Mouse (Mus musculus) erythroid progenitor cell, adult 5-6 weeks (primary cell): ENCODE data around the gene Plcg2. TPM values are rescaled to one million over a fixed set of nuclear protein-coding genes. Genes with fewer than 3 reads are reported as not detected.

ENCODE experiments used
- ATAC-seq: replicated peaks from 2 replicates; pipeline ENCODE4 v1.8.0; 2016; ENCODE audit warnings: moderate number of reproducible peaks, mild to moderate bottlenecking, moderate TSS enrichment, inconsistent platforms; ENCODE audit not compliant: poor library complexity, low FRiP score, severe bottlenecking
- total RNA-seq, 2 experiments: library from RNA; stranded (forward) in 1 of 2; stranded (reverse) in 1 of 2; fragments of 150-400 nt in 1 of 2; fragments of 186-747, 209-891 nt in 1 of 2; gene quantifications; 2 replicates each; pipeline versions ENCODE4 v1.2.3 to v1.2.4; 2015 to 2017; ENCODE audit warnings: low replicate concordance in 2 of 2

The Plcg2 gene
- total RNA-seq (2015; ENCODE audit: low replicate concordance) (5.4 and 16.8 TPM in 2 replicates), total RNA-seq (2017; ENCODE audit: low replicate concordance) (8.5 and 13.3 TPM in 2 replicates)

- ATAC-seq = no peak
These were observed at the start of gene Plcg2 for GRCm38 (mm10) chr8:117498179-117498914. Plcg2 (plus strand) TSS chr8:117498291.

DNA sequence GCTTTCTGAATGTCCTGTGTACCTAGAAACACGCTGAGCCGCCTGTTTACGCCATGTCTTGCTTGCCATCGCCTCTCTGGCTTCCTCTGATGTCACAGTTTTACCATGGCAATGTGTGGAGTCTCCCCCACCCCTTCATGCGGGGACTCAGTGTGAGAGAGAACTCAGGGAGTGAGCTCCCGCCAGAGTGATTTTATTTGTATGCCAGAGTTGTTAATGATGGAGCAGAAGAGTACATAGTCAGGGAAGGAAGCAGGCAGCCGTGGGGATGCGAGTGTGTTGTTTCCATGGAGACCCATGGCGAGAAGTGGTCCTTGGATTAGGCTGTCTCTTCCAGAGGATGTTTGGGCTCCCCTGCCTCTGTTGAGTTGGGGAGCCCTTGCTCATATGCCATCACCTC is 47.0 kb upstream of the Plcg2 start:
- ATAC-seq = no peak

GRCm38 (mm10) chr8:117453974-117454373 is 44.1 kb upstream of the Plcg2 start:
- ATAC-seq = no peak

- no peak for ATAC-seq
These were observed 43.5 kb upstream of the Plcg2 start for GRCm38 (mm10) chr8:117454516-117455116.

DNA sequence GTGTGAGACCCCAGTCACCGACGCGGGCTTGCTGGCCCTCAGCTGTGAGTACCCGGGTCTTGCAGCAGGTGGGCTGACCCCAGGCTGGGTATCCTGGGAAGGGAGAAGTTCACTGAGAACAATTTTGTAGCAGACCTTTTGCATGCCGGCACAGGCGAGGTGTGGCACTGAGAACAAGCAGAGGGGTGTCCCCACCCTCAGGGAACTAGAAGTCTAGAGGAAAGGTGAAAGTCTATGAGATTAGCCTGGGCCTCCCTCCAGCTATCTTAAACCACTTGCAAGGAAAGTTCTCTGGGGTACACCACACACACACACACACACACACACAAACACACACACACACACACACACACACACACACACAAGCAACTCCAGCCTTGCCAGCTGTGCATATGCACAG is 42.4 kb upstream of the Plcg2 start:
- no peak for ATAC-seq

DNA sequence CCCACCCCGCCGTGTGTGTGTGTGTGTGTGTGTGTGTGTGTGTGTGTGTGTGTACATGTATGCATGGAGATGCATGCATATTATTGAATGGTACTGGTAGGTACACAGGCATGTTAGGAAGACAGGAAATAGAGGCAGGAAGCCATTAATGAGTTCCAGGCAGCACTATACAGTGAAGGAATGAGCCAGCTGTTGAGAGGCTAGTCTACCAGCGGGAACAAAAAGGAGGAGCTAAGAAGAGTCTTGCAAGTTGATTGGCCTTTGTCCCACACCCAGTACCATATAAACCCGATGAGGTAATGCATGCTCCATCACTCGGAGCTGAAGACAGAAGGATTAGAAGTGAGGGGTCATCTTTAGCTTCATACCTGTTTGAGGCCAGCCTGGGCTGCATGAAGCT is 39.7 kb upstream of the Plcg2 start:
- ATAC-seq = no peak

DNA sequence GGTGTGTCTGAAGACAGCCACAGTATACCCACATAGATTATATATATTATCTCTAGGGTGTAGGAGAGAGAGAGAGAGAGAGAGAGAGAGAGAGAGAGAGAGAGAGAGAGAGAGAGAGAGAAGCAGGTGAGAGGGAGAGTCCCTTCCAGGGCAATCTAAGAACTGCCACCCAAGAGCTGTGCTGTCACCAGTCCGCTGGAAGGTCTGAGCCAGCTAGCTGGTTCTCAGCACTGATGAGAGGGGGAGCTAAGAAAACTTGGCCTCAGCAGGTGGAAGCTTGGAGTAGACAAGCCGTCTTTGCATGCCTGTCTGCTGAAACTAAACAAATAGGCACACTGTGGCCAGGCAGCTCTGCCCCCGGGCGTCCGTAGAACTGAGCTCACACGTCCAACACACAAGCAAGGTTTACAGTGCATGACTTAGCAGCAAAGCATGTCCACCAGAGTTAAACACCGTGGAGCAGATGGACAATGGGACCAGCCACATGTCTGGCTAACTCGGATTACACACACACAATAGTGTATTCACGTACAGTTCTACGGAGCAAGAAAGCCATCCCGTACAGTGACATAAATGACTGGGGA is 35.3 kb upstream of the Plcg2 start:
- no peak for ATAC-seq

GRCm38 (mm10) chr8:117464525-117464924 is 33.6 kb upstream of the Plcg2 start:
- ATAC-seq = no peak

- ATAC-seq = peak; percentile 66
These were observed 32.8 kb upstream of the Plcg2 start for GRCm38 (mm10) chr8:117465250-117465649.

DNA sequence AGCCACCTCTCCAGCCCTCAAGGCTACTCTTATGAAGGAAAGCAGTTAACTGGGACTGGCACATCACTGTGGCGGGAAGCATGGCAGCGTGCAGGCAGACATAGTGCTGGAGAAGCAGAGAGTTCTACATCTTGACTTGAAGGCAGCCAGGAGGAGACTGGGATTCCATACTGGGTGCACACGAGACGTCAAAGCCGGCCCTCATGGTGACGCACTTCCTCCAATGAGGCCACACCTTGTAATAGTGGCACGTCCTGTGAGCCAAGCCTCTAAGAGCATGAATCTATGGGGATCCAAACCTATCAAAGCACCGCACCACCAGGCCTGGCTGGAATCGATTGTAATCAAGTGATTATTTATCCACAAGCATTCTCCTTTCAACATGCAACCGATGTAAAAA is 30.6 kb upstream of the Plcg2 start:
- no peak for ATAC-seq

GRCm38 (mm10) chr8:117469431-117470341 is 28.4 kb upstream of the Plcg2 start:
- no peak for ATAC-seq

DNA sequence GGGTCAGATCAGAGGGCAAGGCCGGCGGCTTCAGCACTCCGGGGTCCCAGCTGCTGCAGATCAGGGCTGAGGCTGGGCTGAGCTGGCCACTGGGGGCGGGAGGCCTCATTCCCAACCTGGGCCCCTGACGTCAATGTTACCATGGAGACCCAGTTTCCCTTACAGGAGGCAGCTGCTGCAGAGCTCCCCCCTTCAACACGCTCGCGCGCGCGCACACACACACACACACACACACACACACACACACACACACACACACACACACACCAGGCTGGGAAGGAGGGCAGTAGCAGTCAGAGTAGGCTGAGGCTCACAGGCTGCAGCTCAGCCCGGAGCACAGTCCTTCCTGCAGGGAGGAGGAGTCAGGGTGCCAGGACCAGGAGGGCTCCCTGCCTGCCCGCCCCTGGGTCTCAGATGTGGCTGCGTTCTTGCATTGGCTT is 27.7 kb upstream of the Plcg2 start:
- ATAC-seq = no peak

DNA sequence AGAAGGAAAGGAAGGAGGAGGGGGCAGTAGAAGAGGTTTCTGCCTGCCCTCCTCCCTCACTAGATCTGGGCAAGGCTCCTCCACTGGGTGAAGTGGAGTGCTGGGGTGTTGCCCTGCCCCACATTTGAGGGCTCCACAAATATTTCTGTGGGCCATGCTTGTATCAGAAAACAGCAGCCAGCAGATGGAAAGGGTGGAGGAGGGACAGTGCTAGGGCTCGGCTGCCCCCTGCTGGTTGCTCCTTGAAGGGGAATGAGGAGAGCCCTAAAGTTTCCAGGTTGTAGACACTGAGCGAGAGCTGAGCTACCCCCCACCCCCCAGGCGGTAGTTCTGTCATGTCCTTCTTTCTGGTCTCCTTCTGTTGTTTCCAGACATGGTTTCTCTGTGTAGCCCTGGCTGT is 26.9 kb upstream of the Plcg2 start:
- peak; percentile 74 for ATAC-seq

GRCm38 (mm10) chr8:117471655-117472054 is 26.4 kb upstream of the Plcg2 start:
- no peak for ATAC-seq

DNA sequence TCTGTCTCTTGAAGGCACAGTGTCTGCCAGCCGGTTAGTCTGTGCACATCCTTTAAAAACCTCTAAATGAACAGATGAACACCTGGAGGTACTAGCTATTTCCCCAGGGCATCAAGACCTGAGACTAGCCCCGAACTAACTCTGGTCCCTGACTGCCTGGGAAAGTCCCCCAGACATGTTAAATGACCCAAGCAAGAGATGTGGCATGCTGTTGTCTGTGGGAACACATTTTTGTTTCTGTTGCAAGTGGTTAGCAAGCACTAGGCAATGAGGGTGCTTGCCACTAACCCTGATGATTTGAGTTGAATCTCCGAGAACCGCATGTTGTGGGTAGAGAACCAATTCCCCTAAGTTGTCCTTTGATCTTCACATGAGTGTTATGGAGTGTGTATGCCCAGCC is 25.8 kb upstream of the Plcg2 start:
- no peak for ATAC-seq

DNA sequence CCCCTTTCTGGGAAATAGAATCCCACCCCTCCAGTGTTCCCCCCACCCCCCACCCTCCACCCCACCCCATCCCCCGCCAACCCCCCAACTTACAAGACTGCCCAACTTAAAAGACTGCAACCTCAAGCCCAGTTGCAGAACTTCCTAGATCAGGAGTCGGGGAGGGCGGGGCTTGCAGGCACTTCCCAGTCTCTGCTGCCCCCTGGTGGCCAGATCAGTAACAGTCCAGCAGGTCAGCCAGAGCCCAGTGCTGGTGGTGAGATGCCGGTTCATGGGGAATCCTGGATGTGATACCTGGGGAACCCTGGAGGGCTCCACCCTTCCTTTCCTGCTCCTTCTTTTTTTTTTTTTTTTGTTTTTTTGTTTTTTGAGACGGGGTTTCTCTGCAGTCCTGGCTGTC is 23.1 kb upstream of the Plcg2 start:
- ATAC-seq = peak; percentile 80

- no peak for ATAC-seq
These were observed 22.3 kb upstream of the Plcg2 start for GRCm38 (mm10) chr8:117475819-117476218.

DNA sequence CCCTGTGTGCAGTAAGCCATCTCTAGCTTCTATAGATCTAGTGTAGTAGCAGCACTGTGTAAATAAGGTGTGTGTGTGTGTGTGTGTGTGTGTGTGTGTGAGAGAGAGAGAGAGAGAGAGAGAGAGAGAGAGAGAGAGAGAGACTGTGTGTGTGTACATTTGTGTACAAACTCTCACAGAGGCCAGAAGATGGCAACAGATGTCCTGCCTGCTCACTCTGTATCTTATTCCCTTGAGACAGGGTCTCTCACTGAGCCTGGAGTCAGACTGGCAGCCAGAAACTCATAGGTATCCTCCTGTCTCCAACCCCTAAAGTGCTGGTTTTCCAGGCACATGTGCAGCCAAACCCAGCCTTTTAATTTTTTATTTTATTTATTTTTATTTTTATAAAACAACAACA is 20.0 kb upstream of the Plcg2 start:
- no peak for ATAC-seq

- no peak for ATAC-seq
These were observed 18.1 kb upstream of the Plcg2 start for GRCm38 (mm10) chr8:117479996-117480395.

- ATAC-seq = no peak
These were observed 17.6 kb upstream of the Plcg2 start for GRCm38 (mm10) chr8:117480516-117480915.
